Mouse (Mus musculus) spleen, embryonic (tissue): ENCODE measurements around the gene Uqcc1.

Source experiments
- CTCF ChIA-PET: fragments of 350-600 bp; sonication (Branson Sonifier 250); formaldehyde crosslinking; loops from one replicate; lab custom pipeline; 2022; lab: Charles Lee

The Uqcc1 gene

DNA sequence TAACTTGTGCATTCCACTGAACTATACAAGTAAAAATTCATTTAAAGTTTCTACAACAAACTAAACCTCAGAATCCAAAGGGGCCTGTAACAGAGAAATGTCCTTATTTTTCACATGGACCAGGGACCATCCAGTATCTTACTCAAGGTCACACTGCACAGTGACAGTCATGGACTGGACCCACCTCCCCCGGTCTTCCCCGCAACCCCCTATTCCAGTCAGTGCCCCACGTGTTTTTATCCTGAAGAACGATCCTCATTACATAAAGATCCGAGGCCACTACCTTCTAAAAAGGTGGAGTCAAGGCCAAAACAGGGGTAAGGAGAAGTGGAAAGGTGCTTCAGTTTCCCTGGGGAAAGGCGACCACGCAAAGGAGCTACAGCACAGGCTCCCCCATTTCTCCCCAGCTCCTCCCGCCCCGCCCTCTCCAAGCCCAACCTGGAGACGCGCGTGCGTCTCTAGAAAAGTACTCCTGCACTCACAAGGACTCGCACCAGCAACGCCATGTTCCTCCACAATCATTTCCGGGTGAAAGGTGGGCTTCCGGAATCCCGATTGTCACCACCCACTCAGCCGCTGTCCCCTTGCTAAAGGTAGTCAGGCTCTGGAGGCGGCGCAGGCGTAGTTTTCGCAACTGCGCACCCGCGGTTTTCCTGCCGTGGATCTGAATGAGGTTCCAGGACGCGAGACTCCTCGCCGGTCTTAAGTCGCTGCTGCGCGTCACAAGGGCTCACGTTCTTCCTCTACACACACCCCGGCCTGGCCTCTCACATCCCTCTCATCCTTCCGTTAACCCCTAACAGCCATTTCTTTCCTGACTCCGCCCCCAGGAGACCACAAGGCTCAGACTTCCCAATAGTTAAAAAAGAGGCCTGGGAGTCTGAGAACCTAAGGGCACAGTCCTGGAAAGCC is at the start of gene Uqcc1:
Uqcc1 (minus strand) TSS at position 780 of the 912 bp plus-strand sequence.
- CTCF ChIA-PET, result no interaction called here

- CTCF ChIA-PET, result no interaction called here
These were observed 49.4 kb upstream of the Uqcc1 start for GRCm38 (mm10) chr2:155979328-155979991.

GRCm38 (mm10) chr2:155974087-155974731 is 44.1 kb upstream of the Uqcc1 start:
- CTCF ChIA-PET, result interaction anchor here (0.6 kb wide), 2 partner anchors 225 to 1018 kb away, joined by 3 to 11 read pairs; no protein-coding TSS in a partner anchor

GRCm38 (mm10) chr2:155973348-155973747 is 43.2 kb upstream of the Uqcc1 start:
- CTCF ChIA-PET, result interaction anchor here (0.6 kb wide), 1 partner anchor 224 kb away, joined by 11 read pairs; no protein-coding TSS in a partner anchor

GRCm38 (mm10) chr2:155962991-155963390 is 32.9 kb upstream of the Uqcc1 start:
- CTCF ChIA-PET, result interaction anchor here (0.6 to 0.7 kb wide), 2 partner anchors 301 to 355 kb away, joined by 3 to 8 read pairs; no protein-coding TSS in a partner anchor

DNA sequence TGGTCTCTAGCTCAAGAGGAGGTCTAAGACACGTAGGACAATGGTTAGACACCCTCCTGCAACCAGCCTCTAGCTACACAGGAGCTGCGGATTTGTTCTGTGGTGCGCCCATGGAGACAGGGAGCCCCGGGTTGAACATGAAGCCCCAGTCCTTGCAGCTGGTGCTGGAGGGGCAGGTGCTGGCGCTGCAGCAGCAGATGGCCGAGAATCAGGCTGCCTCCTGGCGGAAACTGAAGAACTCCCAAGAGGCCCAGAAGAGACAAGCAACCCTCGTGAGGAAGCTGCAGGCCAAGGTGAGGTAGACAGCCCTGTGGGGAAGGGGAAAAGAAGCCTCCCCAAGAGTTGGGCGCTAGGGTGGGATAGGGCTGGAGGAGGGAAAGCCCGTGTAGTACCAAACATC is 31.8 kb upstream of the Uqcc1 start:
- CTCF ChIA-PET, result no interaction called here

DNA sequence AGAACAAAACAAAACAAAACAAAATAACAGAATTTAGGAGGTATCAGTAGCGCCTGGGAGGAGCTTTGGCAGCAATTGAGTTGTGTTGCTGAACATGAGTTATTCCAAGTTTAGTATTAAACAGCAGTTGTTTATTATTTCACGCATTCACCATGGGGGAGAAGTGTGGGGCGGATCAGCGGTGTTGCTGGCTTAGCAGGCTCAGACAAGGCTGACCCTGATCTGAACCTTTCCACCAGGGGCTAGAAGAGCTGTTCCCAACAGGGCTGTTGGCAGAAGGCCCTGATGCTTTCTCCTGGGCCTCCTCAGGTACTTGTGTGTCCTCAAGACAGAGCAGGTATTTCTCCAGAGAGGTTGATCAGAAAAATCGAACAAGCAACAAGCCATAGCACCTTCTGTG is 29.9 kb upstream of the Uqcc1 start:
- CTCF ChIA-PET, result no interaction called here

DNA sequence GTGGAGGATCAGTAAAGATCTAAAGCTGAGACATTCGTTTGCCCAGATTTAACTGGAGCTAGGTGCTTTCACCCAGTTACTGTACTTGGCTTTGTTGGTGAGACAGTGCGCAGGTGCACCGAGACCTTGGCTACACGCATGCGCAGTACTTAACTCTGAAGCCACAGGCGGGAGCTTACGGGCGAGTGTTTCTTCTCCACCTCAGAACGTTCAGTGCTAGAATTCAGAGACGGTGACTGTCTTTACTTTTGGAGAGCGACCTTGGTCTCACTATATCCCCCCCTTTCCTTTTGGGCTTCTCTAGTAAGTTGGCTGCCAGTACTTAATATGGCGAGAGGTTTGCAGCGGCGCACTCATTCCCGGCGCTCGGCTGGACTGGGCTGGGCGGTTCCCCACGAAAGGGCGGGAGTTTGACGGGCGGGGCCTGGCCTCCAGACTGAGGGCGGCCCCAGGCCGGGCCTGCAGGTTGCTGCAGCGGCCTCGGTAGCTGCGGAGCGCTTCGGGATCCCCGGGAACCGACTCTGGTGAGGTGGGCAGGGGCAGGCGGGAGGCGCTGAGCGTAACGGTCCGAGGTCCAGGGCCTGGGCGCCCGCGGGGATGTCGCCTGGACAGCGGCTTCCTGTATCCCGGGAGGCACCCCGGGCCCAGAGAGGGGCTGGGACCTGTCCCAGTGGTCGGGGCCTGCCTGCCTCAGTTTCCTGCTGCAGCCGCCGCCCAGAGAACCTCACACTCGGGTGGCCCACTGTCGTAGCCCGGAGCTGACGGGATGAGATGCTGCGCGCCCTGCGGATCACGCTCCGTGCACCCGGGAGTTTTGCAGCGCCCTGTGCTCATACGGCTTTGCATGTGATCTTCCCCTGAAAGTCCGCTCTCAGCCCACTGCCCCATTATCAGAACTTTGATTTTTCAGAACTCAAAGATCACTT is 26.3 kb upstream of the Uqcc1 start, which contains the start of gene Cep250:
Cep250 (plus strand) TSS at position 325 of the 926 bp plus-strand sequence.
- CTCF ChIA-PET, result interaction anchor here (0.5 to 0.7 kb wide), 2 partner anchors 23 to 25 kb away, joined by 3 to 6 read pairs; no protein-coding TSS in a partner anchor

DNA sequence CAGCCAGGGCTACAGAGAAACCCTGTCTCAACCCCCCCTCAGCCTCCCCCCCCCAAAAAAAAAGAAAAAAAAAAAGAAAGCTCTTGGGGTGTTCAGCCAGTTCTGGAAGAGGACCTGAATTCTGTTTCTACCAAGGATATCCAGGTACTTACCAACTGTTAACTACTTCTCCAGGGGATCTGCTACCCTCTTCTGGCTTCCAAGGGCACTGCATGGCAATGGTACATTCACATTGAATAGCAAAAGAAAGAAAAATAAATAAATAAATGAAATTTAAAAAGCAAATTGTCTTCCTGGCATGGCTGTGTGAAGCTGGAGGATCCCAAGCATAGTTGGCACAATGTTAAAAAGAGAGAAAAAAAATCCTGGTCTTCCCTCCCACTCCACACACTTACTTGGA is 21.9 kb upstream of the Uqcc1 start:
- CTCF ChIA-PET, result no interaction called here

DNA sequence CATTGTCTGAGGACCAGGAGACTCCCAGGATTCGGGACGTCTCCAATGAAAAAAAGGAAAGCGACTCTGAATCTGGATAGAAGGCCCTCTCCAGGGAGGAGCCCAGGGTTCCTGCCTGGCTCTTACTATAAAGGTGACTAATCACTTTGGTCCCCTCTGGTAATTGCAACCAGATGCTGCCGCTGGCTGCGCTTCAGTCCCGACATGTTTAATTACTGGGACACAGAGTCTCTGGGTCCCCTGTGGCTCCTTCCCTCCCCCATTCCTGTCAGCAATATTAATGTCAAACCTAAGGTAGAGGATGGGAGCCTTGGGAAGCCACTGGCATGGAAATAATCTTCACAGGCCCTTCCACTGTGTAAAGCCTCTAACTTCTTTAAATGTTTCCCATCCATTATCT is 19.3 kb upstream of the Uqcc1 start:
- CTCF ChIA-PET, result no interaction called here

DNA sequence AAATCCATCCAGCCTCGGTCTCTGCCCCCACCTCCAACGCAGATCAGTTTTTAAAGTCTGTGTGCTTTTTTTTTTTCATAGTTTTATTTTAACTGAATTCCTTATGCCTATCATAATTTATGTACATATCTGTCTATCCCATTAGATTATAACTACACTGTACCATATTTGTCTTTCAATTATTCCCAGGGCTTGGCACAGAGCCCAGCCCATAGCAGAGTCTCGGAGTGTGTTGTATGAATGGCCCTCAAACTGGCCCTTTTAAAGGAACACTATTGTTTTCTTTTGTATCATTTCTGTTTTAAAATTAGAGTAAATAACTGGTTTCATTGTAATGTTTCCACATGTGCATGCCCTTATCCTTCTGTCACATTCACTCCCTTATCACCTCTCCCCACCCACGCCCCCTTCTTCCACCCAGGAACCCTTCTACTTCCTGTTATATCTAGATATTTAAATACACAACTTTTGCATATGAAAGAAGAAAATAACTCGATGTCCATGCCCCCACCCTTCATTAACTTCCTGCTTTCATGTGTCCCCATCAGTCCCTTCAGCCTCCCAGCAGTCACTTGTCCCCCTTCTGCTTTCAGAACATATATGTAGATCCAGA is 17.4 kb upstream of the Uqcc1 start:
- CTCF ChIA-PET, result no interaction called here

DNA sequence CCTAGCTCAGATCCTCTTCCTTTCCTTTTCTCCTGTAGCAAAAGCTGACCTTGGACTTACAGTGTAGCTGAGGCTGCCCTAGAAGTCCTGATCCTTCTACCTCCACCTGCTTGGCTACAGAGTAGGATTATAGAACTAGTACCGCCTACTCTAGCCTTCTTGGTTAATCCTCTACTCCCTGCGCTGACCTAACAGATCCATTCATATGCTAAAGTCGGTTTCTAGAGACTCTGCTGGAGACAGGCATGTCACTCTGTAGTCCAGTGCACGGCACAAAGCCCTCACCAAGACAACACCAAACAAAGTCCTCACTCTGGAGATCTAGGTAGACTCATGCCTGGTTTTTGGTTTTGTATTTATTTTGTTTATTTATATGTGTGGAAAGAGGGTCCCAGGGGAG is 16.4 kb upstream of the Uqcc1 start:
- CTCF ChIA-PET, result interaction anchor here (0.9 kb wide), 1 partner anchor 99 kb away, joined by 5 read pairs; no protein-coding TSS in a partner anchor

- CTCF ChIA-PET, result interaction anchor here (0.9 kb wide), 1 partner anchor 99 kb away, joined by 5 read pairs; no protein-coding TSS in a partner anchor
These were observed 16.0 kb upstream of the Uqcc1 start for GRCm38 (mm10) chr2:155946069-155946468.

DNA sequence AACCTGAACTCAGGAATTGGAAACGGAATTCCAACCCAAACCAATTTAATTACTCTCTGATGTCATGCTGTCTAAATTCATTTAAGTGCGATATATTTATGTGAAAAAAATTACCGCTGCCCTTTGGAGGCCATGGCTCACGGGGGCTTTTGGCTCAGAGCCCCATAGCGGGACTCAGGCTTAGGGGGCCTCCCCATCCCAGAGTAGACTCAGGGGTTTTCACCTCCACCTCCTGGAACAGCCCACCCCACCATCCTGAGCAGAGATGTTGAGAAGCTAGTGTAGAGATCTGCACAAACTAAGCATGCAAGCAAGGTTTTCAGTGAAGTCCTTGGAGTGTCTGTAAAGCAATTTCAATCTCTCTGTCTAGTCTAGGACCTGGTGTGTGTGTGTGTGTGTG is 15.5 kb upstream of the Uqcc1 start:
- CTCF ChIA-PET, result interaction anchor here (0.9 kb wide), 1 partner anchor 99 kb away, joined by 5 read pairs; no protein-coding TSS in a partner anchor

DNA sequence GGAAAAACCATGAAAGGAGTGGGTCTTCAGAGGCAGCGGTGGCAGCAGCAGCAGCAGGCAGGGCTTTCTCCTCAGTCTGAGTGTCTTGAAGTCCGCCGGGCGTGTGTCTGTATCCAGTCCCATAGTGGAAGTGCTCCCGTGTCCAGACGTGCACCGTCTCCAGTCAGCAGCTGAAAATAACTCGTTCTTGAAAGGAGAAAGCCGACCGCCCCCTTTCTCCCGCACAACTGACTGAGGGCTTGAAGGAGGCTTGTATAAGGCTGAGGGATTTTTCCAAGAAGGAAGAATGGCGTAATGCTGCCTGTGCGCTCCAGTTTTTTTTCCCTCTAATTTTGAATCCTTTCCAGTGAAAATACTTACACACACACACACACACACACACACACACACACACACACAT is 15.0 kb upstream of the Uqcc1 start, which contains the start of gene Gdf5:
Gdf5 (minus strand) TSS at position 244 of the 400 bp plus-strand sequence.
- CTCF ChIA-PET, result no interaction called here

DNA sequence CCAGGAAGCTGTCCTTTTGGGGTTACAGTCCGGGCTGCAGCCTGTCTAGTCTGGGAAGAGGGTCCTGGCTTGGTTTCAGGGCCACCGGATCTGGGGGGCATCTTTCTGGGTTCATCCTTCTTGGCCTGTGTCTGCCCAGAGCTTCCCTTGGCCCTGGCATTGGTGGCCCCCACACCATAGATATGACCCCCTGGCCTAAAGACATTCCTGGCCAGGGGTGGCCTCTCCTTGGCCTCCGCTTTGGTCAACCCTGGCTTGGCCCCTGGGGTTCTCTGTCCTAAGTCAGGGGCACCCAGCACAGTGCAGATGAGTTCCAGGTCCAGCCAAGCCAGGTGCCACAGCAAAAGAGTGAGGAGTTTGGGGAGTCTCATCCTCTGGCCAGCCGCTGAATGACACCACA is 14.6 kb upstream of the Uqcc1 start:
- CTCF ChIA-PET, result no interaction called here

- CTCF ChIA-PET, result no interaction called here
These were observed 13.4 kb upstream of the Uqcc1 start for GRCm38 (mm10) chr2:155943463-155943862.

DNA sequence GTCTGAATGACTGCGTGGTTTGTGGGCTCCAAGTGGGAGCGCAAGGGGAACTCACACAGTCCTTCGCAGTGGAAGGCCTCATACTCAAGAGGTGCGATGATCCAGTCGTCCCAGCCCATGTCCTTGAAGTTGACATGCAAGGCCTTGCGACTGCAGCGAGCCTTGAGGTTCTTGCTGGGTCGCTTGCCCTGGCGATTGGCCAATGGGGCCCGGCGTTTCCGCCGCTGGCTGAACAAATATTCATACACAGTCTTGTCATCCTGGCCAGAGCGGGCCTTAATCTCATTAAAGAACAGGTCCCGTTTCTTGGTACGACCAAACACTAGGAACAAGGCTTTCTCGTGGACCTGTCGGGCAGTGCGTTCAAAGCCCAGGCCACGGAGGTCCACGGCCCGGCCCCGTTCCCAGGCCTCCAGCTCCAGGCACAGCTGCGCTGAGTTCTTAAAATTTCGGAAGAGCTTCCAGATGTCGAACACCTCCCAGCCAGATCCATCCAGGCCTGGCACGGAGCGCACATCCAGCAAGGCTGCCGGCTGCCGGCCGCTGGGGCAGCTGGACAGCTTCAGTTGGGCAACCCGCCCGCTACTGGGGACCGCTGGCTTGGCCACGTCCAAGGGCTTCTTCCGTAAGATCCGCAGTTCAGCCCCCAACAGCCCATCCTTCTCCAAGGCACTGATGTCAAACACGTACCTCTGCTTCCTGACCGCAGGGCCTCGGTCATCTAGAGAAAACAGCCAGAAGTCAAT is 11.8 kb upstream of the Uqcc1 start:
- CTCF ChIA-PET, result no interaction called here

DNA sequence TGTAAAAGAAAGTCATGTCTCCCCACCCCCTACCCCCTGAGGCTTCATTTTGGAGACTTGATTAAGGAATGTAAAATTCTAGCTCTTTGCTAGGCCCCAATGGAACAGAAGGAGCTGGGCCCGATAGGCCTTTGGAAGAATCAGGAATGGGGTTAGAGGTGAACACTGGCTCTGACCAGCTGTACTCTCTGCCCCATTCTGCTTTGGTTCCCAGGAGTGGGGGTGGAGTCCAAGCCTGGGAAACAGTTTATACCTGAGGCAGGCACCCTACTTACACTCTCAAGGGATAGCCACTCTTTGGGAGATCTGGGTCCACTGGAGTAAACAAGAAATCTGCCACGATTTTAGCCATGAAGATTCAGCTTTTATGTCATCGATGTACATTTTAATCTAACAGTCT is 10.6 kb upstream of the Uqcc1 start, which contains the start of gene Gm15557:
Gm15557 (plus strand) TSS at position 48 of the 400 bp plus-strand sequence.
- CTCF ChIA-PET, result no interaction called here
